Mouse (Mus musculus) effector memory CD4-positive, alpha-beta T cell, adult 5 months (primary cell): ENCODE data around the gene Rpl15. TPM values are rescaled to one million over a fixed set of nuclear protein-coding genes. Genes with fewer than 3 reads are reported as not detected.

Experiments used
- polyA plus RNA-seq: library from polyadenylated mRNA; unstranded; fragments of 100-300 nt; shearing (Covaris generic); gene quantifications from one replicate; pipeline ENCODE4 v1.2.1, GENCODE M21; 2017

Gene Rpl15
- 483 TPM for polyA plus RNA-seq

DNA sequence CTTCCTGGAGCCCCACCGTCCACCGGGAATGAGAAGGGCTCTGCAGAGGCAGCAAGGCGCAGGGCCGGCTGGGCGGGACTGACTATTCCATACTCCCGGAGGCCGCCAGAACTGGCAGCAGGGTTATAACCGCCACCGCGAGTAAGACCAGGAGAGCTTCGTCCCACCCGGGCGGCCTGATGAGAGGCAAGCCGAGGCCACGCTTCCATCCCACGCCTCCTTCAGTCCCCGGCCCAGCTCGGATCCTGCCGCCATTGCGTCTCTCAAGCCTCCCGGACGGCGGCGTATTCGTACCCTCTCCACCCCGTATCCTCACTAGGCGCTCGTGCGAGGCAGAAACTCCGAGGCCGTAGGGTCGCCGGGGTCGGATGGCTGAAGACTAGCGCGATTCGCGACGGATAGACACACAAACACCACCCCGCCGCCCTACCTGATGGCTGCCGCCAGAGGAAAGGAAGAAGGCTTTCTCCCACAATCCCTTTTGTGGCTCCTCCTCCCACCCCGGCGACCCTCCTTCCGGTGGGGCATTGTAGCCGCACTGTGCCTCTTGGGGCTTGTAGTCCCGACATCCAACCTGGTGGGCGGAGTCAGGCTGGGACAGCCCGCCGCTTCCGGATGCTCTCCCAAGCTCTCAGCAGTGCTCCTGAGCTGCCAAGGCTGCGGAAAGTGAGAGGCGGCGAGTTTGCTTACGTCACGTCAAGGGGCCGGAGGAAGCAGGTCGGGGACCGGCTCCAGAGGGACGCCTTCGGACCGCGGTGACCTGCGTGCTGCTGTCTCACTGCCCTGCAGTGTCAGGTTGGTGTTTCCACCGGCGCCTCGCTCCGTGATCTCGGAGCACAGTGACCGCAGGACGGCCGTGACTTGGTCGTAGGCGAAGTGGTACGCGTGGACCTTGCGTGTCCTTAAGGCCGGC, at the start of gene Rpl15, which contains the start of gene Nkiras1:
Rpl15 (minus strand) TSS at position 863 of the 913 bp plus-strand sequence.
Nkiras1 (plus strand) TSS at position 608 of the 913 bp plus-strand sequence.

GRCm38 (mm10) chr14:18238750-18239731, 32.1 kb downstream of the Rpl15 start, which contains the start of gene Nr1d2:
Gene Nr1d2 (minus strand): TSS chr14:18239127.

Other genes starting within 250 kb of the Rpl15 start
- 179 TPM for gene Nr1d2, start 32.3 kb downstream of the Rpl15 start, polyA plus RNA-seq
- gene Nkiras1, start 255 bp downstream of the Rpl15 start, polyA plus RNA-seq, result 19.8 TPM
- gene Ube2e1, start 60.5 kb upstream of the Rpl15 start, polyA plus RNA-seq, result 78.3 TPM